Mouse (Mus musculus): Measurements from ENCODE around the gene Senp1.

DNA sequence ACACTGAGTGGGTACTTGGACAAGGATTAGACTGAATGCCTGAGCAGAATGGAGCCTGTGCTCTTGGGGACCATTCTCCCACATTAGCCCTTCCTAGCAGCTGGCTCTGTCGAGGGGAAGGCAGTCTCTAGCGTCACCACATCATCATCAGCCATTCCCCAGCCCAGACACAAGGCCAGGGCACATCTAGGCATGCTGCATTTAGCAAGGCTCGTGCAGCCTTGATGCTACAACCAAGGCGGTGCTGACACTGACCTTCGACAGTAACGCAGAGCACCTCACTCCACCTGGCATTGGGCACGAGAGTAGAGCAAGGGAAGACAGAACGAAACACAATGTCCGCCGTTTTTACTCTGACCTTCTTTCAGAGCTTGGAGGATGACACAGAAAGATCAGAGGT is 53.9 kb downstream of the Senp1 start:
- no peak for TF ChIP-seq POLR2A (IDR thresholded peaks at IDR 0.05; ENCODE audit: insufficient read length, low read depth)
- no peak for TF ChIP-seq TCF12 (IDR thresholded peaks at IDR 0.05; ENCODE audit: insufficient read depth, poor library complexity, severe bottlenecking)
- no peak for TF ChIP-seq REST (IDR thresholded peaks at IDR 0.05; ENCODE audit: insufficient read depth, insufficient read length)
- TF ChIP-seq USF1 (IDR thresholded peaks at IDR 0.05; ENCODE audit: low read depth), result no peak

Data from myocyte (in vitro differentiated cells).